ENCODE assay signal across 8 mouse cellular contexts in genomic region chr12:33429387-33430160, GRCm38 (mm10). TPM values are rescaled to one million over a fixed set of nuclear protein-coding genes. Genes with fewer than 3 reads are reported as not detected.
A peak's percentile ranks its signal among the peaks of the same experiment; 100 is the strongest.
DNase-seq lines count a peak whose midpoint lies in the region; ATAC-seq and TF ChIP-seq lines count a peak whose summit lies in the region.

Gene Twistnb, plus strand, starts transcription at chr12:33429635.

- H3K4me2 ChIP-seq in heart, embryonic 11.5 days = peak within 1 kb of the TSS; percentile 79
- peak within 1 kb of the TSS; percentile 78 for H3K4me2 ChIP-seq in kidney, embryonic 16.5 days (replicated peaks; ENCODE audit: low read depth, low read length)
- H3K4me2 ChIP-seq in myocyte (ENCODE audit: low read depth) = peak within 1 kb of the TSS; percentile 68

- H3ac ChIP-seq in C2C12 (ENCODE audit: control insufficient read depth, insufficient read length, low read depth) = peak within 1 kb of the TSS; percentile 97
- peak within 1 kb of the TSS; percentile 63 for H3ac ChIP-seq in myocyte (ENCODE audit: control insufficient read depth, insufficient read length)

- H3K4me1 ChIP-seq in erythroblast, embryonic 14.5 days (ENCODE audit: control insufficient read depth) = peaks cover 17% of the 10 kb centered on the region
- peaks cover 3% of the 10 kb centered on the region for H3K4me1 ChIP-seq in heart, embryonic 11.5 days (ENCODE audit: control insufficient read depth, insufficient read depth, low read length)
- H3K4me1 ChIP-seq in kidney, embryonic 16.5 days (ENCODE audit: insufficient read depth, low read length) = peaks cover 7% of the 10 kb centered on the region
- peaks cover 13% of the 10 kb centered on the region for H3K4me1 ChIP-seq in liver, adult 2 months (ENCODE audit: control insufficient read depth, insufficient read depth, low read length)

- peak; percentile 66 for TF ChIP-seq POLR2A in brain, embryonic 14.5 days (IDR thresholded peaks at IDR 0.05; ENCODE audit: borderline replicate concordance, extremely low read depth, insufficient read depth, insufficient read length, poor library complexity, severe bottlenecking)
- TF ChIP-seq POLR2A in liver, adult 2 months (IDR thresholded peaks at IDR 0.05; ENCODE audit: extremely low read depth, insufficient read depth, low read length) = peak; percentile 56; the same call in 1 of the 2 replicates
- TF ChIP-seq POLR2A in myocyte (IDR thresholded peaks at IDR 0.05; ENCODE audit: insufficient read length, low read depth) = peak; percentile 79

- H3K4me3 ChIP-seq in C2C12 (ENCODE audit: insufficient read depth, poor library complexity, severe bottlenecking) (peak within 1 kb of the TSS; percentile 95), myocyte (peak within 1 kb of the TSS; percentile 58)
- peak within 1 kb of the TSS; percentile 89 for H3K4me3 ChIP-seq in erythroblast, embryonic 14.5 days (replicated peaks)
- H3K4me3 ChIP-seq in heart, embryonic 11.5 days (ENCODE audit: low read depth, low read length) = peak within 1 kb of the TSS; percentile 99
- peak within 1 kb of the TSS; percentile 99 for H3K4me3 ChIP-seq in kidney, embryonic 16.5 days (ENCODE audit: low read length)
- H3K4me3 ChIP-seq in liver, adult 2 months (ENCODE audit: insufficient read depth, low read depth, low read length) = peak within 1 kb of the TSS; percentile 69

- peaks cover 49% of the 10 kb centered on the region for H3K79me3 ChIP-seq in C2C12 (ENCODE audit: low read depth)

- peak; percentile 90 for ATAC-seq in heart, embryonic 11.5 days (replicated peaks; ENCODE audit: insufficient number of reproducible peaks, low FRiP score, low TSS enrichment)
- ATAC-seq in kidney, embryonic 16.5 days (ENCODE audit: low FRiP score, low TSS enrichment) = peak; percentile 96

- WGBS in heart, embryonic 11.5 days (ENCODE audit: insufficient replicate concordance) = under 1% methylated on average over 66 of the region's 66 CpGs
- WGBS in kidney, embryonic 16.5 days = under 1% methylated on average over 66 of the region's 66 CpGs
- WGBS in liver, adult 2 months = under 1% methylated on average over 66 of the region's 66 CpGs

- peak; percentile 98 for DNase-seq in brain, embryonic 14.5 days (ENCODE audit: low read depth)
- peak; percentile 83 for DNase-seq in liver, adult 2 months (ENCODE audit: extremely low read depth, low read depth, low spot score)
- peak; percentile 98 for DNase-seq in splenic B cell, adult 2 months (ENCODE audit: low read depth, low spot score)

- H3K79me2 ChIP-seq in C2C12 (ENCODE audit: control insufficient read depth, insufficient read depth) (peaks cover 52% of the 10 kb centered on the region), myocyte (ENCODE audit: control insufficient read depth, insufficient read depth) (peaks cover 49% of the 10 kb centered on the region)
- peaks cover 8% of the 10 kb centered on the region; the same call in 1 of the 2 replicates for H3K79me2 ChIP-seq in liver, adult 2 months (ENCODE audit: control insufficient read depth, insufficient read depth, low read length)

- H3K27me3 ChIP-seq in C2C12 (ENCODE audit: control insufficient read depth, insufficient read depth, insufficient read length) = no peaks in the 10 kb centered on the region
- H3K27me3 ChIP-seq in erythroblast, embryonic 14.5 days (ENCODE audit: control insufficient read depth) = peaks cover under 1% of the 10 kb centered on the region; the same call in 1 of the 2 replicates
- H3K27me3 ChIP-seq in heart, embryonic 11.5 days (ENCODE audit: control insufficient read depth, insufficient read depth, low read length) = no peaks in the 10 kb centered on the region
- H3K27me3 ChIP-seq in kidney, embryonic 16.5 days (ENCODE audit: insufficient read depth, low read length) = 0 out of 2 replicates have a peak, but pooled peaks cover 4% of the 10 kb centered on the region
- no peaks in the 10 kb centered on the region for H3K27me3 ChIP-seq in liver, adult 2 months (ENCODE audit: control insufficient read depth, insufficient read depth, low read length)
- H3K27me3 ChIP-seq in myocyte (ENCODE audit: control insufficient read depth, insufficient read depth, insufficient read length) = no peaks in the 10 kb centered on the region
- H3K27me3 ChIP-seq in splenic B cell, adult 2 months (ENCODE audit: control insufficient read depth, insufficient read depth, low read length, poor library complexity, severe bottlenecking) = no peaks in the 10 kb centered on the region

- H3K9ac ChIP-seq in heart, embryonic 11.5 days (ENCODE audit: low read depth, low read length) = peak within 1 kb of the TSS; percentile 94
- peak within 1 kb of the TSS; percentile 75 for H3K9ac ChIP-seq in kidney, embryonic 16.5 days (replicated peaks; ENCODE audit: low read length)
- peak within 1 kb of the TSS; percentile 80 for H3K9ac ChIP-seq in liver, adult 2 months (ENCODE audit: low read depth, low read length)

- H3K36me3 ChIP-seq in C2C12 (ENCODE audit: control insufficient read depth, insufficient read depth) (peaks cover 7% of the 10 kb centered on the region), myocyte (ENCODE audit: control insufficient read depth, insufficient read depth) (no peaks in the 10 kb centered on the region)
- H3K36me3 ChIP-seq in erythroblast, embryonic 14.5 days (ENCODE audit: control insufficient read depth) = peaks cover 9% of the 10 kb centered on the region
- no peaks in the 10 kb centered on the region for H3K36me3 ChIP-seq in heart, embryonic 11.5 days (ENCODE audit: control insufficient read depth, insufficient read depth, low read length)
- peaks cover 3% of the 10 kb centered on the region; the same call in 1 of the 2 replicates for H3K36me3 ChIP-seq in kidney, embryonic 16.5 days (ENCODE audit: insufficient read depth, low read length)
- peaks cover 7% of the 10 kb centered on the region; the same call in 1 of the 2 replicates for H3K36me3 ChIP-seq in liver, adult 2 months (ENCODE audit: control insufficient read depth, insufficient read depth, low read length)
- no peaks in the 10 kb centered on the region for H3K36me3 ChIP-seq in splenic B cell, adult 2 months (ENCODE audit: control insufficient read depth, insufficient read depth, low read length, poor library complexity, severe bottlenecking)

- H3K27ac ChIP-seq in heart, embryonic 11.5 days (ENCODE audit: low read depth, low read length) = peak within 1 kb of the TSS; percentile 71
- peak within 1 kb of the TSS; percentile 76 for H3K27ac ChIP-seq in kidney, embryonic 16.5 days (ENCODE audit: low read length)
- peak within 1 kb of the TSS; percentile 65 for H3K27ac ChIP-seq in liver, adult 2 months (replicated peaks; ENCODE audit: insufficient read depth, low read depth, low read length)

- no peaks in the 10 kb centered on the region for H3K9me3 ChIP-seq in erythroblast, embryonic 14.5 days (ENCODE audit: control insufficient read depth, low read length)
- no peaks in the 10 kb centered on the region for H3K9me3 ChIP-seq in heart, embryonic 11.5 days (replicated peaks; ENCODE audit: control insufficient read depth, low read length)
- H3K9me3 ChIP-seq in kidney, embryonic 16.5 days (ENCODE audit: low read length) = no peaks in the 10 kb centered on the region

- peak; percentile 23 for TF ChIP-seq CTCF in C2C12 (IDR thresholded peaks at IDR 0.05; ENCODE audit: control insufficient read depth, insufficient read depth, insufficient read length)
- peak; percentile 74 for TF ChIP-seq CTCF in brain, embryonic 14.5 days (IDR thresholded peaks at IDR 0.05; ENCODE audit: borderline replicate concordance, extremely low read depth, insufficient read depth, insufficient read length)
- peak; percentile 52 for TF ChIP-seq CTCF in liver, adult 2 months (IDR thresholded peaks at IDR 0.05; ENCODE audit: low read depth, low read length)

TF ChIP-seq in C2C12, 6 proteins besides CTCF, POLR2A, EP300 and RAD21:
- TF ChIP-seq MAX (IDR thresholded peaks at IDR 0.05) (peak; percentile 72), FOSL1 (IDR thresholded peaks at IDR 0.05; ENCODE audit: insufficient read depth, low read length, poor library complexity, severe bottlenecking) (no peak)

TF ChIP-seq in myocyte, 11 proteins besides CTCF, POLR2A, EP300 and RAD21:
- TF ChIP-seq TCF3 (IDR thresholded peaks at IDR 0.05; ENCODE audit: insufficient read length, low read depth) = no peak
- TF ChIP-seq E2F4 (IDR thresholded peaks at IDR 0.05; ENCODE audit: insufficient read depth) = no peak
- no peak for TF ChIP-seq MYOD1 (IDR thresholded peaks at IDR 0.05; ENCODE audit: control insufficient read depth in 1 of 3, insufficient read length in 2 of 3, low read depth in 2 of 3)
- peak; percentile 71 for TF ChIP-seq SRF (IDR thresholded peaks at IDR 0.05; ENCODE audit: control insufficient read depth, insufficient read length, low read depth)
- TF ChIP-seq TCF12 (IDR thresholded peaks at IDR 0.05; ENCODE audit: insufficient read depth, poor library complexity, severe bottlenecking) = no peak
- no peak for TF ChIP-seq USF1 (IDR thresholded peaks at IDR 0.05; ENCODE audit: low read depth)
- peak in 1 of 3 experiments; percentile 6 for TF ChIP-seq MYOG (IDR thresholded peaks at IDR 0.05; ENCODE audit: control insufficient read depth in 1 of 3, insufficient read depth in 1 of 3, insufficient read length in 2 of 3, low read depth in 2 of 3)
- TF ChIP-seq REST (IDR thresholded peaks at IDR 0.05; ENCODE audit: insufficient read depth, insufficient read length) = no peak
- no peak for TF ChIP-seq CEBPB (IDR thresholded peaks at IDR 0.05; ENCODE audit: insufficient read depth, poor library complexity, severe bottlenecking)
- TF ChIP-seq MAX (IDR thresholded peaks at IDR 0.05; ENCODE audit: low read depth) = no peak
- peak; percentile 81 for TF ChIP-seq POLR2AphosphoS2 (IDR thresholded peaks at IDR 0.05; ENCODE audit: insufficient read length, low read depth)

RNA-seq across cellular contexts. Expression of gene Twistnb, which starts in this region (rescaled TPM):
- 6.1 TPM for polyA plus RNA-seq in C2C12 (2012; fragmentation: generic; extraction: Trizol)
- polyA plus RNA-seq in brain, embryonic 14.5 days (2012; rRNA removed) = 9.8 and 12.7 TPM in 2 replicates
- polyA plus RNA-seq in erythroblast, embryonic 14.5 days (2012) = 0.54 and 1.5 TPM in 2 replicates
- polyA plus RNA-seq in heart, embryonic 11.5 days (2014; fragmentation: Nextera tagmentation; extraction: Ambion mirVana) = 31.4 and 36.6 TPM in 2 replicates
- polyA plus RNA-seq in kidney, embryonic 16.5 days (2015; fragmentation: Nextera tagmentation; extraction: Ambion mirVana) = 57.6 and 59.5 TPM in 2 replicates
- 8.3 and 11.7 TPM in 2 replicates for total RNA-seq in liver, adult 2 months (2014; rRNA removed)
- 23.8 and 25.9 TPM in 2 replicates for polyA plus RNA-seq in liver, adult 2 months (2012; rRNA removed)
- polyA plus RNA-seq in myocyte (2012; fragmentation: generic; extraction: Trizol) = 8.7 TPM

Comparison
In these comparisons a context has a peak if more than half of its experiments do, and no peak if none do; other contexts are left out.
1. Peak in every context shown above with its lines: DNase-seq, ATAC-seq, H3K4me3 ChIP-seq and H3K27ac ChIP-seq.
2. CTCF ChIP-seq: peak in every context shown above with its lines; median percentile 74 in brain, embryonic 14.5 days; 52 in liver, adult 2 months; 23 in C2C12.